Mouse (Mus musculus) naive thymus-derived CD4-positive, alpha-beta T cell, adult 2 months (primary cell): Measurements from ENCODE around the gene Pvr.

Experiments
- DNase-seq: peaks from one replicate; pipeline ENCODE4 v3.0.0-alpha.2; 2011; ENCODE audit warnings: low read depth

Pvr gene

GRCm38 (mm10) chr7:19871943-19872601 is 48.9 kb downstream of the Pvr start:
- peak; percentile 67 for DNase-seq

- DNase-seq: peak; percentile 46
Measured at GRCm38 (mm10) chr7:19871137-19871621, 49.8 kb downstream of the Pvr start.

GRCm38 (mm10) chr7:19867751-19868399 is 53.1 kb downstream of the Pvr start:
- DNase-seq: no peak

GRCm38 (mm10) chr7:19866490-19866889 is 54.5 kb downstream of the Pvr start:
- DNase-seq: no peak

GRCm38 (mm10) chr7:19865246-19866036 is 55.5 kb downstream of the Pvr start:
- no peak for DNase-seq

- no peak for DNase-seq
Measured at GRCm38 (mm10) chr7:19864241-19864640, 56.7 kb downstream of the Pvr start.

- no peak for DNase-seq
Measured at GRCm38 (mm10) chr7:19861199-19861598, 59.8 kb downstream of the Pvr start, which contains the start of gene Ceacam16. Gene Ceacam16 (minus strand): TSS chr7:19861299.

- peak; percentile 61 for DNase-seq
Measured at GRCm38 (mm10) chr7:19859740-19860139, 61.2 kb downstream of the Pvr start.

GRCm38 (mm10) chr7:19856283-19856682 is 64.7 kb downstream of the Pvr start:
- no peak for DNase-seq

GRCm38 (mm10) chr7:19855663-19856062 is 65.3 kb downstream of the Pvr start:
- no peak for DNase-seq
